Mouse (Mus musculus): ENCODE results near the gene Rbl2.

GRCm38 (mm10) chr8:91132731-91133130 is 62.9 kb downstream of the Rbl2 start:
- no peak for TF ChIP-seq CTCF (conservative IDR thresholded peaks at IDR 0.05; ENCODE audit: low read length)
- no peak for TF ChIP-seq POU5F1 (IDR thresholded peaks at IDR 0.05; ENCODE audit: borderline replicate concordance, low read length)

Data from E14TG2a.4 (cell line).